Mouse (Mus musculus) C2C12 (cell line): ENCODE measurements around the gene Borcs5.

Source experiments
- CEBPB ChIP-seq: IDR thresholded peaks from one replicate; pipeline ENCODE4 v1.6.1; 2011; ENCODE audit warnings: low read depth, mild to moderate bottlenecking, control low read depth, moderate library complexity
- CTCF ChIP-seq: IDR thresholded peaks from one replicate; pipeline ENCODE4 v1.5.1; 2011; ENCODE audit not compliant: control insufficient read depth, insufficient read depth, insufficient read length

DNA sequence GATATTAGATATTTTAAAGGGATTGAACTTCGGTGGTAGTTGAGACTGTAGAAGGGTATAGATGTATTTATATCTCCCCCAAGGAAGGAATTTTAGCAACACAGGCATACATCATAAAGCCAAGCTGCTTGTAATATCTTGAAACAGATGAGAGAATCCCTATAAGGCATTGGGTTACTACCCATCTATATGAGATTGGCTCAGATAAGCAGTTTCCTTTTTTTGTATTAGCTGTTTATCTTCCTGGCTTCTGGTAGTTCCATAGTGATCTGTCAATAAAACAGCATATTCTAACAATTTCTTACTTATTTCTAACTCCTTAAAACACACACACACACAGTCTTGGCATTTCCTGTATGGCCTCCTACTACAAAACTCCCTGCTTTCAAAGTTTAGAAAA lies 590 bp downstream of the Borcs5 start:
- TF ChIP-seq CTCF (no peak), CEBPB (no peak)
